Mouse (Mus musculus) testis, adult 2 months (tissue): ENCODE results near the gene Stat5b.

Experiments used
- CTCF ChIP-seq: fragments of 200-500 bp; IDR thresholded peaks from 2 replicates; pipeline ENCODE4 v1.5.1; 2012; ENCODE audit warnings: low read depth, mild to moderate bottlenecking, inconsistent platforms, low read length, moderate library complexity; ENCODE audit not compliant: control insufficient read depth, insufficient read depth, insufficient replicate concordance
- POLR2A ChIP-seq: fragments of 200-500 bp; IDR thresholded peaks from 2 replicates; pipeline ENCODE4 v1.6.1; 2012; ENCODE audit warnings: low read depth, mild to moderate bottlenecking, inconsistent platforms, low read length, moderate library complexity; ENCODE audit not compliant: control insufficient read depth

- TF ChIP-seq POLR2A (no peak), CTCF (no peak)
Observed at GRCm38 (mm10) chr11:100826161-100826866, 24.2 kb downstream of the Stat5b start.
